Mouse (Mus musculus) kidney, adult 2 months (tissue): Measurements from ENCODE around the gene Sacm1l.

ENCODE experiments used
- CTCF ChIP-seq: fragments of 200-500 bp; conservative IDR thresholded peaks from 2 replicates; pipeline ENCODE4 v1.5.1; 2011; ENCODE audit warnings: low read depth, mild to moderate bottlenecking, control low read depth, low read length, moderate library complexity, mixed read lengths; ENCODE audit not compliant: insufficient read depth, insufficient read length
- POLR2A ChIP-seq: fragments of 200-500 bp; IDR thresholded peaks from one replicate; pipeline ENCODE4 v1.6.1; 2011; ENCODE audit warnings: low read depth, low read length, control low read depth

DNA sequence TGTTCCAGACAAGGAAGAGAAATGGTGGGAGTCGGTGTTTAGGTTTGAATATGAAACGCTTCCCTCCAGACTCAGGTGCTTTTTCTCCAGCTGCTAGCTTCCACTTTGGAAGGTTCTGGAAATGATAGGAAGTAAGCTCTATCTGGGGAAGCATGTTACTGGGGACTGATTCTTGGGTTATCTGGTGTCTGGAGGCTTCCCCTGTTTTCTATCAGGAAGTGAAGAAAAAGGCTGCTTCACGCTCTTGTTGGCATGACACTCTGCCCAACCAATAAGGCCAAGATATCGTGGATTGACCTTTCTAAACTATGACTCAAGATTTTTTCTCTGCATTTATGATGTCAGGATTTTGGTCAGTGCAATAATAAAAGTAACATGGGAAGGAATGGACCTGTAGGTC is 65.6 kb downstream of the Sacm1l start:
- no peak for TF ChIP-seq POLR2A
- TF ChIP-seq CTCF = no peak
